Mouse (Mus musculus): ENCODE results near the gene Rpl36al. TPM values are rescaled to one million over a fixed set of nuclear protein-coding genes. Genes with fewer than 3 reads are reported as not detected.
"Not testable (repeated sequence)": the region's sequence is repeated elsewhere in the genome, so short reads cannot be mapped to it uniquely, and the experiment has no call there.

Gene Rpl36al
- total RNA-seq, 2 experiments from 2014 or later = 523 to 531 TPM

- peak; percentile 33 to 46 for DNase-seq (ENCODE audit: low spot score in 2 of 2)
These were observed 12.8 kb upstream of the Rpl36al start, which contains the start of gene Gm49383 for GRCm38 (mm10) chr12:69196444-69197377. Gm49383 (minus strand) TSS chr12:69197104.

DNA sequence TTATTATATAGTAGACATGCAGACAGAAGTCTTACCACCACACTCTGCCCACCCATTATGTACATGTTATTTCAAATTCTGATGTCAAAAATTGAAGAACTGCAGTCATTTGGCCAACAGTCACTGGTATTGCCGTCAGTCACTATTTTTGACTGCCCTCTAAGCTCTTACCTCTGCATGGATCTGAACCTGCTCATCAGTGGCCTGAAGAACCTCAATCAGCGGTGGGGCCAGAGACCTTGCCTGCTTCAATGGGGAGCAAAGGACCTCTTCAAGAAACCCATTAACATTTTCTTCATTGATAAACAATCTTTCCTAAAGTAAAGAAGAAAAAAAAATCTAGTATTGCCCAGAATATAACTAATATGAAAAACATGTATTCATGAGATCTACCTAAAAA is 8.8 kb upstream of the Rpl36al start:
- DNase-seq (ENCODE audit: low spot score in 2 of 2) = no peak

- no peak for DNase-seq (ENCODE audit: low spot score in 2 of 2)
These were observed 7.5 kb upstream of the Rpl36al start for GRCm38 (mm10) chr12:69191396-69191795.

DNA sequence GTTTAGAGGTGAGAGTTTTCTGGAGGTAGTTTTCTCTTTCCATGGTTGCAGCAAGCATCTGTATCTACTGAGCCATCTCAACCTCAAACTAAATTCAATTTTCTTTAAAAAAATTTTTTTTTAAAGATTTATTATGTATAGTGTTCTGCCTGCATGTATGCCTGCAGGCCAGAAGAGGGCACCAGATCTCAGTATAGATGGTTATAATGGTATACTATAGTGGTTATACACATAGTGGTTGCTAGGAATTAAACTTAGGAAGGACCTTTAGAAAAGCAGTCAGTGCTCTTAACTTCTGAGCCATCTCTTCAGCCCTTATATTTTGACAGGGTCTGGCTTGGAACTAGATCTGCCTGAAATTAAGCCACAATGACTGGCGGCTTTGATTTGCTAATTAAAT is 6.6 kb upstream of the Rpl36al start:
- DNase-seq (ENCODE audit: low spot score in 2 of 2) = no peak

- no peak for DNase-seq (ENCODE audit: low spot score in 2 of 2)
These were observed 6.2 kb upstream of the Rpl36al start for GRCm38 (mm10) chr12:69190074-69190473.

DNA sequence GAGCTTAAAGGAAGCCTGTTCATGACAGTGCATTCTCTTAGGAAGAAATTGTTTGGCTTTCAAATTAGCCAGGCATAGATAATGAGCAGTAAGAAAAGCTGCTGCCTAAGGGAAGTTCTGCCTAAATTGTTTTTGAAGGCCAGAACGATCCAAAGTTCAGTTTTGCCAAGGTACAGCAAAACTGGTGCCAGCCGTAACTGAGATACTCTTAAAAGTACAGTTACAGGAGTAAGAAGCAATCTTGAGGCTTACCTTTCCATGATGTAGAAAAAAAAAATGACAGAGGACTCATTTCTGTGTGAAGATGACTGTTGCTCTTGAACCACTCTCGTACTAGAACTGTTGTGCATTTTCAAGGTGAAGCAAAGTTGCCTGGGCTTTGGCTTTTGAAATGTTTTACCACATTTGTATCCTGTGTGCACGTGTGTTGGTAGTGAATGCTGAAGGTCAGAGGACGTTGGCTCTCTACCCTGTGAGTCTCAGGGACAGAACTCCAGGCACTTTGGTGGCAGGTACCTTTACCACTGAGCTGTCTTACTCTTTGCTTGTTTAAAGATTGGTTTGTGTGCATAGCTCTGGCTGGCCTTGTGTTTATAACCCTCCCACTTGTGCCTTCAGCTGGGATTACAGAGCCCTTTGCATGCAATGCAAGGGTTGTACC is 3.1 kb upstream of the Rpl36al start:
- DNase-seq (ENCODE audit: low spot score in 2 of 2) = no peak

GRCm38 (mm10) chr12:69185371-69185770 is 1.5 kb upstream of the Rpl36al start:
- DNase-seq (ENCODE audit: low spot score in 2 of 2) = no peak

DNA sequence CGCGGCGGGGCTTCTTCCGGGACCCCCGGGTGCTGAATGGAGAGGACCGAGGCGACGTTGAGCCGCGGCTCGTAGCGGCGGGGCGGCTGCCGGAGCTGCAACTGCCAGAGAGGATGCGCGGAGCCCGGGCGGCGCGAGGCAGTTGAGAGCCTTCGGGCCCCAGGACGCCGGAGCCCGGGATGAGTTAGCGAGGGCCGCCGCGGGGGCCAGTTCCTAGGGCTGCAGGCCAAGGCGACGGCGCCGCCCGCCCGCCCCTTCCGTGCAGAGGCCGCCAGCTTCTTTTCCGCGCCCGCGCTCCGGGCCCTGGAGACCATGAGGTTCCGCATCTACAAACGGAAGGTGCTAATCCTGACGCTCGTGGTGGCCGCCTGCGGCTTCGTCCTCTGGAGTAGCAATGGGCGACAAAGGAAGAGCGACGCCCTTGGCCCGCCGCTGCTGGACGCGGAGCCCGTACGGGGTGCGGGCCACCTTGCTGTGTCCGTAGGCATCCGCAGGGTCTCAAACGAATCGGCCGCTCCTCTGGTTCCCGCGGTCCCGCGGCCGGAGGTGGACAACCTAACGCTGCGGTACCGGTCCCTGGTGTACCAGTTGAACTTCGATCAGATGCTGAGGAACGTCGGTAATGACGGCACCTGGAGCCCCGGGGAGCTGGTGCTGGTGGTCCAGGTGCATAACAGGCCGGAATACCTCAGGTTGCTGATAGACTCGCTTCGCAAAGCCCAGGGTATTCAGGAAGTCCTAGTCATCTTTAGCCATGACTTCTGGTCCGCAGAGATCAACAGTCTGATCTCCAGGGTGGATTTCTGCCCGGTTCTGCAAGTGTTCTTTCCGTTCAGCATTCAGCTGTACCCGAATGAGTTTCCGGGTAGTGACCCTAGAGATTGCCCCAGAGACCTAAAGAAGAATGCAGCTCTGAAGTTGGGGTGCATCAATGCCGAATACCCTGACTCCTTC is 736 bp upstream of the Rpl36al start:
- DNase-seq (ENCODE audit: low spot score in 2 of 2) = peak; percentile 13 to 32

DNA sequence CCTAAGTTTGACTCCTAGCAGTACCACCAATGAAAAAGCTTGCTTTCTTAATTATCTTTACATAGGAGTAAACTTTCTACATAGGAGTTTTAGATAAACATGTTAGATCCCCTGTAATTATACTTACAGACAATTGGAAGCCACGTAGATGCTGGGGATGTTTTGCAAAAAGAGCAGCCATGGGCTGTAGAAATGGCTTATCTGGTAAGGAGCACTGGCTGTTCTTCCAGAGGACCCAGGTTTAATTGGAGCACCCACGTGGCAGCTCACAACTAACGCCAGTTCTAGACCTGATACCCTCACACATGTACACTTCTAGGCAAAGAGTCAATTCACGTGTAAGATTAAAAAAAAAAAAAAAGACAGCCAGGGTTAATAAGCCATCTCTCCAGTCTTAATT is 2.1 kb downstream of the Rpl36al start:
- no peak for DNase-seq (ENCODE audit: low spot score in 2 of 2)

GRCm38 (mm10) chr12:69179371-69179770 is 4.5 kb downstream of the Rpl36al start:
- DNase-seq (ENCODE audit: low spot score in 2 of 2) = no peak

DNA sequence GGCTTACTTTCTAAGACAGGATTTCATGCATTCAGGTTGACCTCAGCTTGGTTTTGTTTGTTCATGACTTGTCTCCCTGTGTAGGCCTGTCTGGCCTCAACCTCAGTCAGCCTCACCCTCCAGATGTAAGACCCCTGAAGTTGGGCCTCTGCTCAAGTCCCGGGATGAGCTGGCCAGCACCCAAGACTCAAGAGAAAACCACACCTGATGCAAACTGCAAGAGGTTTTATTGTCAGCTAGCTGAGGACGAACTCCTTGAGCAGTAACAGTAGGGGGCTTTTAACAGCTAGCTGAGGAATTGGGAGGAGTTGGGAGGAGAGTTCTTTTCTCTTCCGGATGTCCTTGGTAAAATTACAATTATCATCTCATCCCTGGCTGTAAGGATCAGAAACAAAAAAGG is 6.4 kb downstream of the Rpl36al start:
- no peak for DNase-seq (ENCODE audit: low spot score in 2 of 2)

GRCm38 (mm10) chr12:69175975-69176374 is 7.9 kb downstream of the Rpl36al start:
- DNase-seq (ENCODE audit: low spot score in 2 of 2) = no peak

- no peak for DNase-seq (ENCODE audit: low spot score in 2 of 2)
These were observed 12.6 kb downstream of the Rpl36al start for GRCm38 (mm10) chr12:69171307-69171706.

GRCm38 (mm10) chr12:69168461-69169106 is 15.3 kb downstream of the Rpl36al start, which contains the start of gene Lrr1:
Lrr1 (plus strand) TSS chr12:69168814.
- peak; percentile 63 to 73 for DNase-seq (ENCODE audit: low spot score in 2 of 2)

- no peak for DNase-seq (ENCODE audit: low spot score in 2 of 2)
These were observed 16.0 kb downstream of the Rpl36al start for GRCm38 (mm10) chr12:69167656-69168460.

- not testable (repeated sequence) for DNase-seq (ENCODE audit: low spot score in 2 of 2)
These were observed 16.9 kb downstream of the Rpl36al start for GRCm38 (mm10) chr12:69166861-69167581.

GRCm38 (mm10) chr12:69164904-69165303 is 19.0 kb downstream of the Rpl36al start:
- DNase-seq (ENCODE audit: low spot score in 2 of 2) = no peak

DNA sequence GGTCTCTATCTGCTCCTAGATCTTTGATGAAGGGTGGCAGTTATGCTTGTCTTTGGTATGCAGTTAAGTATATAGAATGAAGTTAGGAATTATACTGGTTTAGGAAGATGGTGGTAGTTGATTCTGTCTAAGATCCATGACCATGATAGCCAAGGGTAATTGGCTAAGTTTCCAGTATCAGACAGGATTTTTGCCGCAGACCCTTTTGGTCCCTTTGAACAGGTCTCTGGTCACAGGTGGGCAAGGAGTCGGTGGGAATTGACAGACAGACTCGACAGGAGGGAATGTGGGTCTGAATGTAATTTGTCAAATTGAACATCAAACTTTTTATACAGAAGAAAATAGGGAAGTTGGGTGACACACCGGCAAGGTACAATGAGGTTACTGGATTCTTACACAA is 20.3 kb downstream of the Rpl36al start:
- DNase-seq (ENCODE audit: low spot score in 2 of 2) = not testable (repeated sequence)

- not testable (repeated sequence) for DNase-seq (ENCODE audit: low spot score in 2 of 2)
These were observed 23.2 kb downstream of the Rpl36al start for GRCm38 (mm10) chr12:69160677-69161076.
